Mouse (Mus musculus): ENCODE measurements around the gene Dnajb14. TPM values are rescaled to one million over a fixed set of nuclear protein-coding genes. Genes with fewer than 3 reads are reported as not detected.

Gene Dnajb14
- 9.2 and 10.4 TPM in 2 replicates for polyA plus RNA-seq (2014; fragmentation: Nextera tagmentation; extraction: Ambion mirVana)

- WGBS: under 1% methylated on average over 58 of the region's 94 CpGs
- Histone ChIP-seq H3K9me3 (ENCODE audit: control insufficient read depth, low read length) (no peaks in the 10 kb centered on the region), H3K9ac (ENCODE audit: low read depth, low read length) (peak within 1 kb of the TSS; percentile 98), H3K4me2 (replicated peaks; ENCODE audit: low read depth, low read length) (peak within 1 kb of the TSS; percentile 83), H3K4me1 (replicated peaks; ENCODE audit: control insufficient read depth, insufficient read depth, low read length) (0 out of 2 replicates have a peak, but pooled peaks cover 2% of the 10 kb centered on the region), H3K27ac (ENCODE audit: low read depth, low read length) (peak within 1 kb of the TSS; percentile 97), H3K27me3 (ENCODE audit: control insufficient read depth, insufficient read depth, low read length) (no peaks in the 10 kb centered on the region), H3K4me3 (ENCODE audit: low read depth, low read length) (peak within 1 kb of the TSS; percentile 61), H3K36me3 (ENCODE audit: control insufficient read depth, insufficient read depth, low read length) (no peaks in the 10 kb centered on the region)
- ATAC-seq (ENCODE audit: low FRiP score) (peak; percentile 33), DNase-seq (ENCODE audit: low spot score) (peak; percentile 77)
Observed at GRCm38 (mm10) chr3:137867437-137868093, at the start of gene Dnajb14. Gene Dnajb14 (plus strand): TSS chr3:137867675.

DNA sequence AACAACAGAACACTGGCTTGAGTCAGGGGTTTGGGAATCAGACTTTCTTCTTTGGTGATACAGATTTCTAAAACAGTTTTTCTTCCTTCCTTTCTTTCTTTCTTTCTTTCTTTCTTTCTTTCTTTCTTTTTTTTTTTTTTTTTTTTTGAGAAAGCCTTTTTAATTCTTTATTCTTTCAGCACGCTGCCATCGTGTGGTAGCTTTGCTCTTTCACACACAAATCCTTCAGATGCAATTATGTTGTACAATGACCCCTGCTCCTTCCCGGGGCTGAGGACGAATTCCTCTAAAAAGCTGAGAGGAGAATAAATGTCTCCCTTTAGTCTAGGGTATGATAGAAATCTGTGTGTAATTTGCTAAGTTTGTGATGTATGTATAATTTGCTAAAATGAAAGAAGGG lies 48.8 kb upstream of the Dnajb14 start:
- Histone ChIP-seq H3K4me1 (replicated peaks; ENCODE audit: control insufficient read depth, insufficient read depth, low read length) (no peaks in the 10 kb centered on the region), H3K9me3 (ENCODE audit: control insufficient read depth, low read length) (no peaks in the 10 kb centered on the region), H3K27me3 (ENCODE audit: control insufficient read depth, insufficient read depth, low read length) (no peaks in the 10 kb centered on the region), H3K9ac (ENCODE audit: low read depth, low read length) (no peak overlapping the region), H3K4me3 (ENCODE audit: low read depth, low read length) (no peak overlapping the region), H3K27ac (ENCODE audit: low read depth, low read length) (no peak overlapping the region), H3K4me2 (replicated peaks; ENCODE audit: low read depth, low read length) (no peak overlapping the region), H3K36me3 (ENCODE audit: control insufficient read depth, insufficient read depth, low read length) (no peaks in the 10 kb centered on the region)
- ATAC-seq (ENCODE audit: low FRiP score) (no peak), DNase-seq (ENCODE audit: low spot score) (peak; percentile 20)
- 29% methylated on average over 4 of the region's 4 CpGs for WGBS

DNA sequence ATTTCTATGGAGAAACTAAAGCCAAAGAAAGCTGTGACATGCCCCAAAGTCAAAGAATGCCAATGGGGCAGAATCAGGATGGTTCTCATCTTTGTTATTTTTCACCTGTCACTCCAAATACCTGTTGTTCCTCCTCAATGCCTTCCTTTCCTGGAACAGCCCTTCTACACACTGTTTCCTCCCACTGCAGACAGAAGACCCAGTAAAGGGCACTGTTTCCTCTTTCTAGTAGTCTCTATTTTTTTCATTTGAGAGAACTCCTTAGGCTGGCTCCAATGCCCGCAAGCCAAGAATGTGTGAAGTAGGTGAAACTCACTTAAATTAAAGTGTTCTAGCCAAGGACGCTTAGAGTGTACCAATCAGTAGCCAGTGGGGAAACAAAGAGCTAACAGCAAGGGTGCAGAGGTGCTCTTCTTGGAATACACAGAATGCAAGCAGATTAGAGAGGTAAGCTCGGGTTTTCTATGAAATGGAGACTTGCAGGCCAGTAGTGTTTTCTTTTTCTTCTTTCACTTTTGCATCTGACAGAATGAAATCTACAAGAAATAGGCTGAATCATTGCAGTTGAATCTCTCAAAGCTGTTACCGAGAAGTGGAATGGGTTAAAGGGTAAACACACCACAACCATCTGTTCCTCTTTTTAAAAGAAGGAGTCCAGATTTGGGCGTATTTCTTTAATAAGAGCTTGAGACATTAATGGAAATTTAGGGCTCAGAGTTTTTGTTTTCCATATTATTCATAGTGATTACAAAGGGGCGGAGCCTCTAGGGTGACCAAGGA lies 46.6 kb upstream of the Dnajb14 start:
- H3K27me3 ChIP-seq (ENCODE audit: control insufficient read depth, insufficient read depth, low read length): no peaks in the 10 kb centered on the region
- DNase-seq (ENCODE audit: low spot score) (no peak), ATAC-seq (ENCODE audit: low FRiP score) (no peak)
- 79% methylated on average over 6 of the region's 6 CpGs for WGBS
- H3K4me1 ChIP-seq (replicated peaks; ENCODE audit: control insufficient read depth, insufficient read depth, low read length): no peaks in the 10 kb centered on the region
- H3K4me3 ChIP-seq (ENCODE audit: low read depth, low read length): no peak overlapping the region
- no peak overlapping the region for H3K27ac ChIP-seq (ENCODE audit: low read depth, low read length)
- no peak overlapping the region for H3K9ac ChIP-seq (ENCODE audit: low read depth, low read length)
- H3K9me3 ChIP-seq (ENCODE audit: control insufficient read depth, low read length): no peaks in the 10 kb centered on the region
- H3K4me2 ChIP-seq (replicated peaks; ENCODE audit: low read depth, low read length): no peak overlapping the region
- H3K36me3 ChIP-seq (ENCODE audit: control insufficient read depth, insufficient read depth, low read length): no peaks in the 10 kb centered on the region

DNA sequence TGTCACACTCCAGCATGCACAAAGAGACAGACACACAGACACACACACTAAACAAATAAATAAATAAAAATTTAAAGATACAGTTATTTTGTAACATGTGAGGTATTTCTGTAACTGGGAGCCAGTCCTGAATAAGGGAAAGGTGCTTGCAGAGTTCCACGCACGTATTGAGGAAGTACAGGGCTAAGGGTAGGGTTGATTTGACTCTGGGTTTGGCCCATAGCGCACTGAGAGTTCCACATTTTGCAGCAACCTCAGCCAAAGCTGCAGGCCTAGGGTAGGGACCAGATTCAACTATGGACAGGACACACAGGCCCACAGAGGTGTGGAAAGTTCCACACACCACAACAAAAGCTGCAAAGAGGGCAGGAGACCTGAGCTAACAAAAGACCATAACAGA lies 44.2 kb upstream of the Dnajb14 start:
- Histone ChIP-seq H3K4me3 (ENCODE audit: low read depth, low read length) (no peak overlapping the region), H3K27ac (ENCODE audit: low read depth, low read length) (no peak overlapping the region), H3K9ac (ENCODE audit: low read depth, low read length) (no peak overlapping the region), H3K4me2 (replicated peaks; ENCODE audit: low read depth, low read length) (no peak overlapping the region), H3K9me3 (ENCODE audit: control insufficient read depth, low read length) (no peaks in the 10 kb centered on the region), H3K4me1 (replicated peaks; ENCODE audit: control insufficient read depth, insufficient read depth, low read length) (no peaks in the 10 kb centered on the region), H3K27me3 (ENCODE audit: control insufficient read depth, insufficient read depth, low read length) (no peaks in the 10 kb centered on the region), H3K36me3 (ENCODE audit: control insufficient read depth, insufficient read depth, low read length) (no peaks in the 10 kb centered on the region)
- no peak for ATAC-seq (ENCODE audit: low FRiP score)
- no peak for DNase-seq (ENCODE audit: low spot score)
- WGBS: 95% methylated on average over 3 of the region's 3 CpGs

- Histone ChIP-seq H3K27me3 (ENCODE audit: control insufficient read depth, insufficient read depth, low read length) (no peaks in the 10 kb centered on the region), H3K4me3 (ENCODE audit: low read depth, low read length) (no peak overlapping the region), H3K9me3 (ENCODE audit: control insufficient read depth, low read length) (no peaks in the 10 kb centered on the region), H3K4me1 (replicated peaks; ENCODE audit: control insufficient read depth, insufficient read depth, low read length) (no peaks in the 10 kb centered on the region), H3K9ac (ENCODE audit: low read depth, low read length) (no peak overlapping the region), H3K36me3 (ENCODE audit: control insufficient read depth, insufficient read depth, low read length) (no peaks in the 10 kb centered on the region), H3K4me2 (replicated peaks; ENCODE audit: low read depth, low read length) (no peak overlapping the region), H3K27ac (ENCODE audit: low read depth, low read length) (no peak overlapping the region)
- WGBS: 55% methylated on average over 11 of the region's 11 CpGs
- ATAC-seq (ENCODE audit: low FRiP score) (peak; percentile 38; the same call in 1 of the 2 replicates), DNase-seq (ENCODE audit: low spot score) (peak; percentile 15)
Observed at GRCm38 (mm10) chr3:137827678-137828077, 39.8 kb upstream of the Dnajb14 start.

DNA sequence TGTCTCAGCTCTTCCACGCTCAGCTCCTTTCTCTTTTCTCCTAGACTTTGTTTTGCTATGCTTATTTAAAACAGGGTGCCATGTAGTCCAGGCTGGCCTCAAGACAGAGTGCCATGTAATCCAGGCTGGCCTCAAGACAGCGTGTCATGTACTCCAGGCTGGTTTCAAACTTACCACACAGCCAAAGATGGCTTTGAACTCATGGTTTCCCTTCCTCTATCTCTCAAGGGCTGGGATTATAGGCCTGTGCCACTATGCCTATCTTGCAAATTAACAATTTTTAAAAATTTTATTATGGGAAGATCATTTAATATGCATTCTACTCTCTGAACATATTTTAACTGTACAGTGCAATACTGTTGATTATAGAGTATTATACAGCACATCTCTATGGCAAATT lies 36.3 kb upstream of the Dnajb14 start:
- WGBS: 83% methylated on average over 2 of the region's 2 CpGs

DNA sequence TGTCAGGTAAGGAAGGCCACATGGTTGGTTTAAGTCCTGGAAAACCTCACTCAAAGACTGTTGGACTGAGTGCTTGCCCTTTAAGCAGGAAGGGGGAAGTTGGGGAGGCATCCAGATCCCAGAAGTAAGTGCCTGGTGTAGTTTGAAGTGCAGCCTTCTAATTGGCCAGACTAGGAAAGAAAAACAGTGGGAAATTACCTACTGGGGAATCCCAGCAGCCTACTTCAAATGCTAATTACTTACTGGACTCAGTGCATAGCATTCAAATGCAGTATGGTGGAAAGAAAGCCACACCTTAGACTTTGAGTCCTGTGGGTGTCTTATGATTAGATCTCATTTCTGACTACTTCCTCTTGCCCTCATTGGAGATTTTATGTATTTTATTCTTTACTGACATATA lies 34.3 kb upstream of the Dnajb14 start:
- no peak overlapping the region for H3K4me3 ChIP-seq (ENCODE audit: low read depth, low read length)
- H3K36me3 ChIP-seq (ENCODE audit: control insufficient read depth, insufficient read depth, low read length): no peaks in the 10 kb centered on the region
- H3K9me3 ChIP-seq (ENCODE audit: control insufficient read depth, low read length): no peaks in the 10 kb centered on the region
- H3K4me2 ChIP-seq (replicated peaks; ENCODE audit: low read depth, low read length): no peak overlapping the region
- H3K27ac ChIP-seq (ENCODE audit: low read depth, low read length): no peak overlapping the region
- H3K9ac ChIP-seq (ENCODE audit: low read depth, low read length): no peak overlapping the region
- no peak for DNase-seq (ENCODE audit: low spot score)
- H3K4me1 ChIP-seq (replicated peaks; ENCODE audit: control insufficient read depth, insufficient read depth, low read length): no peaks in the 10 kb centered on the region
- no peak for ATAC-seq (ENCODE audit: low FRiP score)
- no peaks in the 10 kb centered on the region for H3K27me3 ChIP-seq (ENCODE audit: control insufficient read depth, insufficient read depth, low read length)

More for the DNA sequence above, 36.3 kb upstream of the Dnajb14 start:
- Histone ChIP-seq H3K4me3 (ENCODE audit: low read depth, low read length) (no peak overlapping the region), H3K9me3 (ENCODE audit: control insufficient read depth, low read length) (no peaks in the 10 kb centered on the region), H3K27ac (ENCODE audit: low read depth, low read length) (no peak overlapping the region), H3K27me3 (ENCODE audit: control insufficient read depth, insufficient read depth, low read length) (no peaks in the 10 kb centered on the region), H3K9ac (ENCODE audit: low read depth, low read length) (no peak overlapping the region), H3K36me3 (ENCODE audit: control insufficient read depth, insufficient read depth, low read length) (no peaks in the 10 kb centered on the region), H3K4me2 (replicated peaks; ENCODE audit: low read depth, low read length) (no peak overlapping the region), H3K4me1 (replicated peaks; ENCODE audit: control insufficient read depth, insufficient read depth, low read length) (no peaks in the 10 kb centered on the region)
- DNase-seq (ENCODE audit: low spot score): no peak
- no peak for ATAC-seq (ENCODE audit: low FRiP score)

DNA sequence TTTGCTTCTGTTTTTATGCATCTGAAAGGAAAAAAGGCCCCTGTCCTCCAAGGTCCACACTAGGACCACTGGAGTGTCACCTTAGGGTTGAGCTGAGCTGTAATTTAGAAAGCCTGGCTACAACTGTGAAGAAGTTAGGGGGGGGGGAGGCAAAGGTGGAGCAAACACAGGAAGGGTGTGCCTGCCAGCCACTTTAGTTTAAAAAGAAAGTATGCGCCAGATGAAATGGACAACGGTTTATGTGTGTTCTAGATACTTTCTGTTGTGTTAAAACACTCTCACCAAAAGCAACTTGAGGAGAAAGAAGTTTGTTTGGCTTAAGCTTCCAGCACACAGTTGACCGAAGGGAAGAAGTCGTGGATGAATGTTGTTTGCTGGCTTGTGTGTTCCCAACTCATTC lies 33.8 kb upstream of the Dnajb14 start:
- no peaks in the 10 kb centered on the region for H3K27me3 ChIP-seq (ENCODE audit: control insufficient read depth, insufficient read depth, low read length)
- no peaks in the 10 kb centered on the region for H3K36me3 ChIP-seq (ENCODE audit: control insufficient read depth, insufficient read depth, low read length)
- H3K27ac ChIP-seq (ENCODE audit: low read depth, low read length): no peak overlapping the region
- ATAC-seq (ENCODE audit: low FRiP score): no peak
- H3K9ac ChIP-seq (ENCODE audit: low read depth, low read length): no peak overlapping the region
- no peaks in the 10 kb centered on the region for H3K4me1 ChIP-seq (replicated peaks; ENCODE audit: control insufficient read depth, insufficient read depth, low read length)
- no peak for DNase-seq (ENCODE audit: low spot score)
- H3K4me3 ChIP-seq (ENCODE audit: low read depth, low read length): no peak overlapping the region
- 89% methylated on average over 4 of the region's 4 CpGs for WGBS
- no peak overlapping the region for H3K4me2 ChIP-seq (replicated peaks; ENCODE audit: low read depth, low read length)
- H3K9me3 ChIP-seq (ENCODE audit: control insufficient read depth, low read length): no peaks in the 10 kb centered on the region

DNA sequence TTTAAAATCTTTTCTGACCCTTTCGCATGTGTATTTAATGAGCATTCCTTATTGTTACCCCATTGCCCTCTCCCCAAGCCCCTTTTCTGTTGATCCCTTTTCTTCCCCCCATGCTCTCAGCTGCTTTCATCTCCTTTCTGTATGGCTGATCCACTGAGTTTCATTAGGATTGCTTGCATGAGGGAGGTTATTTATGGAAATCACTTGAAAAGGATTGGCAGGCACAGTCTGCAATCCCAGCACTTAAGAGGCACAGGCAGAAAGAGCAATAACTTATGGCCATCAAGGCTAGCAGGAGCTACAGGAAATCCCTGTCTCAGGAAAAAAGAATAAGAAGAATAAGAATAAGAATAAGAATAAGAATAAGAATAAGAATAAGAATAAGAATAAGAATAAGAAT lies 30.9 kb upstream of the Dnajb14 start:
- Histone ChIP-seq H3K27me3 (ENCODE audit: control insufficient read depth, insufficient read depth, low read length) (no peaks in the 10 kb centered on the region), H3K4me3 (ENCODE audit: low read depth, low read length) (no peak overlapping the region), H3K27ac (ENCODE audit: low read depth, low read length) (no peak overlapping the region), H3K9ac (ENCODE audit: low read depth, low read length) (no peak overlapping the region), H3K9me3 (ENCODE audit: control insufficient read depth, low read length) (no peaks in the 10 kb centered on the region), H3K4me1 (replicated peaks; ENCODE audit: control insufficient read depth, insufficient read depth, low read length) (no peaks in the 10 kb centered on the region), H3K36me3 (ENCODE audit: control insufficient read depth, insufficient read depth, low read length) (no peaks in the 10 kb centered on the region), H3K4me2 (replicated peaks; ENCODE audit: low read depth, low read length) (no peak overlapping the region)
- no peak for DNase-seq (ENCODE audit: low spot score)
- WGBS: 95% methylated on average over 1 of the region's 1 CpGs
- ATAC-seq (ENCODE audit: low FRiP score): no peak

All from hindbrain, embryonic 11.5 days (tissue).